Mouse (Mus musculus): ENCODE measurements around the gene Mad2l1bp. TPM values are rescaled to one million over a fixed set of nuclear protein-coding genes. Genes with fewer than 3 reads are reported as not detected.

The Mad2l1bp gene
- polyA plus RNA-seq (2014; fragmentation: Nextera tagmentation; extraction: Ambion mirVana) = 34.3 and 36.0 TPM in 2 replicates

- peak; percentile 88 for DNase-seq (ENCODE audit: low spot score)
- peak within 1 kb of the TSS; percentile 62 for H3K4me3 ChIP-seq (ENCODE audit: low read depth, low read length)
- peaks cover under 1% of the 10 kb centered on the region; the same call in 1 of the 2 replicates for H3K36me3 ChIP-seq (ENCODE audit: control insufficient read depth, insufficient read depth, low read length)
- H3K27me3 ChIP-seq (ENCODE audit: control insufficient read depth, insufficient read depth, low read length) = no peaks in the 10 kb centered on the region
- WGBS = 9% methylated on average over 33 of the region's 33 CpGs
- peak; percentile 95 for ATAC-seq (ENCODE audit: insufficient read depth, low FRiP score, low TSS enrichment)
- H3K27ac ChIP-seq (ENCODE audit: low read depth, low read length) = 0 out of 2 replicates have a peak within 1 kb of the TSS, but pooled peaks have one; percentile 44
- peak within 1 kb of the TSS; percentile 86 for H3K4me2 ChIP-seq (ENCODE audit: low read depth)
- H3K9ac ChIP-seq (ENCODE audit: low read length) = peak within 1 kb of the TSS; percentile 78
- H3K9me3 ChIP-seq (ENCODE audit: control insufficient read depth, low read length) = no peaks in the 10 kb centered on the region
- peaks cover 5% of the 10 kb centered on the region for H3K4me1 ChIP-seq (ENCODE audit: control insufficient read depth, insufficient read depth, low read length)
Observed at GRCm38 (mm10) chr17:46152847-46153782, at the start of gene Mad2l1bp. Gene Mad2l1bp (minus strand): TSS chr17:46153553.

GRCm38 (mm10) chr17:46203078-46203477 lies 49.7 kb upstream of the Mad2l1bp start:
- ATAC-seq (ENCODE audit: insufficient read depth, low FRiP score, low TSS enrichment) (no peak), DNase-seq (ENCODE audit: low spot score) (no peak)
- H3K4me2 ChIP-seq (ENCODE audit: low read depth) = peak overlapping the region; percentile 69
- under 1% methylated on average over 20 of the region's 20 CpGs for WGBS
- H3K27me3 ChIP-seq (ENCODE audit: control insufficient read depth, insufficient read depth, low read length) = no peaks in the 10 kb centered on the region
- H3K4me3 ChIP-seq (ENCODE audit: low read depth, low read length) = peak overlapping the region; percentile 79
- no peak overlapping the region for H3K27ac ChIP-seq (ENCODE audit: low read depth, low read length)
- peaks cover 4% of the 10 kb centered on the region; the same call in 1 of the 2 replicates for H3K36me3 ChIP-seq (ENCODE audit: control insufficient read depth, insufficient read depth, low read length)
- H3K9me3 ChIP-seq (ENCODE audit: control insufficient read depth, low read length) = no peaks in the 10 kb centered on the region
- H3K9ac ChIP-seq (ENCODE audit: low read length) = peak overlapping the region; percentile 58
- H3K4me1 ChIP-seq (ENCODE audit: control insufficient read depth, insufficient read depth, low read length) = peaks cover 16% of the 10 kb centered on the region

- DNase-seq (ENCODE audit: low spot score) (peak; percentile 99), ATAC-seq (ENCODE audit: insufficient read depth, low FRiP score, low TSS enrichment) (peak; percentile 86)
- Histone ChIP-seq H3K27me3 (ENCODE audit: control insufficient read depth, insufficient read depth, low read length) (no peaks in the 10 kb centered on the region), H3K4me3 (ENCODE audit: low read depth, low read length) (peak within 1 kb of the TSS; percentile 79), H3K36me3 (ENCODE audit: control insufficient read depth, insufficient read depth, low read length) (peaks cover 4% of the 10 kb centered on the region), H3K9me3 (ENCODE audit: control insufficient read depth, low read length) (no peaks in the 10 kb centered on the region), H3K4me2 (ENCODE audit: low read depth) (peak within 1 kb of the TSS; percentile 81), H3K27ac (ENCODE audit: low read depth, low read length) (peak within 1 kb of the TSS; percentile 54; the same call in 1 of the 2 replicates), H3K9ac (ENCODE audit: low read length) (peak within 1 kb of the TSS; percentile 58), H3K4me1 (ENCODE audit: control insufficient read depth, insufficient read depth, low read length) (peaks cover 16% of the 10 kb centered on the region)
- WGBS = under 1% methylated on average over 66 of the region's 66 CpGs
Observed at GRCm38 (mm10) chr17:46202421-46203071, 49.2 kb upstream of the Mad2l1bp start, which contains the start of the genes Polh and Xpo5. Gene Polh (minus strand): TSS chr17:46202645. Gene Xpo5 (plus strand): TSS chr17:46202782.

GRCm38 (mm10) chr17:46201151-46201550 lies 47.8 kb upstream of the Mad2l1bp start:
- Histone ChIP-seq H3K36me3 (ENCODE audit: control insufficient read depth, insufficient read depth, low read length) (peaks cover 6% of the 10 kb centered on the region), H3K9ac (ENCODE audit: low read length) (no peak overlapping the region)
- 80% methylated on average over 6 of the region's 6 CpGs for WGBS

GRCm38 (mm10) chr17:46188829-46189228 lies 35.5 kb upstream of the Mad2l1bp start:
- ATAC-seq (ENCODE audit: insufficient read depth, low FRiP score, low TSS enrichment) = no peak
- no peaks in the 10 kb centered on the region for H3K27me3 ChIP-seq (ENCODE audit: control insufficient read depth, insufficient read depth, low read length)
- DNase-seq (ENCODE audit: low spot score) = no peak
- H3K4me2 ChIP-seq (ENCODE audit: low read depth) = no peak overlapping the region
- 85% methylated on average over 2 of the region's 2 CpGs for WGBS
- H3K4me1 ChIP-seq (ENCODE audit: control insufficient read depth, insufficient read depth, low read length) = no peaks in the 10 kb centered on the region
- no peak overlapping the region for H3K9ac ChIP-seq (ENCODE audit: low read length)
- peaks cover 11% of the 10 kb centered on the region for H3K36me3 ChIP-seq (ENCODE audit: control insufficient read depth, insufficient read depth, low read length)
- H3K9me3 ChIP-seq (ENCODE audit: control insufficient read depth, low read length) = no peaks in the 10 kb centered on the region
- no peak overlapping the region for H3K4me3 ChIP-seq (ENCODE audit: low read depth, low read length)
- H3K27ac ChIP-seq (ENCODE audit: low read depth, low read length) = no peak overlapping the region

More at GRCm38 (mm10) chr17:46201151-46201550, 47.8 kb upstream of the Mad2l1bp start:
- DNase-seq (ENCODE audit: low spot score) = no peak
- Histone ChIP-seq H3K27ac (ENCODE audit: low read depth, low read length) (no peak overlapping the region), H3K4me2 (ENCODE audit: low read depth) (peak overlapping the region; percentile 81), H3K9me3 (ENCODE audit: control insufficient read depth, low read length) (no peaks in the 10 kb centered on the region), H3K4me1 (ENCODE audit: control insufficient read depth, insufficient read depth, low read length) (peaks cover 16% of the 10 kb centered on the region), H3K27me3 (ENCODE audit: control insufficient read depth, insufficient read depth, low read length) (no peaks in the 10 kb centered on the region), H3K4me3 (ENCODE audit: low read depth, low read length) (peak overlapping the region; percentile 79)
- ATAC-seq (ENCODE audit: insufficient read depth, low FRiP score, low TSS enrichment) = no peak

DNA sequence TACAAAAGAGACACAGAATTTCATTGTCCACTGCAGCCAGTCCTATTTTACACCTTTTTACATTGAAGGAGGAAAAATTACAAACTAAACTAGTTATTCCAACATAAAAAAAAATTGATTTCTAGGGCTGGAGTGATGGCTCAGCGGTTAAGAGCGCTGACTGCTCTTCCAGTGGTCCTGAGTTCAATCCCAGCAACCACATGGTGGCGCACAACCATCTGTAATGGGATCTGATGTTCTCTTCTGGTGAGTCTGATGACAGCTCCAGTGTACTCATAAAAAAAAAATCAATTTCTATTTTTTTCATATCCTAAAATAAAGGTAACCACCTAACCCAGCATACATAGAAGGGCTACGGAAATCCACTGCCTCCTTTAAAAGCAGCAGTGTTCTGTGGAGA lies 28.9 kb upstream of the Mad2l1bp start:
- H3K27ac ChIP-seq (ENCODE audit: low read depth, low read length) = no peak overlapping the region
- H3K9me3 ChIP-seq (ENCODE audit: control insufficient read depth, low read length) = no peaks in the 10 kb centered on the region
- H3K27me3 ChIP-seq (ENCODE audit: control insufficient read depth, insufficient read depth, low read length) = no peaks in the 10 kb centered on the region
- H3K4me1 ChIP-seq (ENCODE audit: control insufficient read depth, insufficient read depth, low read length) = no peaks in the 10 kb centered on the region
- no peak overlapping the region for H3K4me3 ChIP-seq (ENCODE audit: low read depth, low read length)
- ATAC-seq (ENCODE audit: insufficient read depth, low FRiP score, low TSS enrichment) (no peak), DNase-seq (ENCODE audit: low spot score) (no peak)
- peaks cover 10% of the 10 kb centered on the region for H3K36me3 ChIP-seq (ENCODE audit: control insufficient read depth, insufficient read depth, low read length)
- H3K4me2 ChIP-seq (ENCODE audit: low read depth) = no peak overlapping the region
- no peak overlapping the region for H3K9ac ChIP-seq (ENCODE audit: low read length)
- 89% methylated on average over 4 of the region's 4 CpGs for WGBS

- WGBS = 78% methylated on average over 3 of the region's 3 CpGs
- H3K4me1 ChIP-seq (ENCODE audit: control insufficient read depth, insufficient read depth, low read length) = no peaks in the 10 kb centered on the region
- H3K36me3 ChIP-seq (ENCODE audit: control insufficient read depth, insufficient read depth, low read length) = peaks cover 24% of the 10 kb centered on the region
Observed at GRCm38 (mm10) chr17:46170538-46170937, 17.2 kb upstream of the Mad2l1bp start.

GRCm38 (mm10) chr17:46168768-46169167 lies 15.4 kb upstream of the Mad2l1bp start:
- no peak overlapping the region for H3K4me2 ChIP-seq (ENCODE audit: low read depth)
- H3K27me3 ChIP-seq (ENCODE audit: control insufficient read depth, insufficient read depth, low read length) = no peaks in the 10 kb centered on the region
- ATAC-seq (ENCODE audit: insufficient read depth, low FRiP score, low TSS enrichment) (no peak), DNase-seq (ENCODE audit: low spot score) (peak; percentile 4)
- H3K9ac ChIP-seq (ENCODE audit: low read length) = no peak overlapping the region
- H3K4me3 ChIP-seq (ENCODE audit: low read depth, low read length) = no peak overlapping the region
- no peaks in the 10 kb centered on the region for H3K4me1 ChIP-seq (ENCODE audit: control insufficient read depth, insufficient read depth, low read length)
- H3K27ac ChIP-seq (ENCODE audit: low read depth, low read length) = no peak overlapping the region
- H3K36me3 ChIP-seq (ENCODE audit: control insufficient read depth, insufficient read depth, low read length) = peaks cover 25% of the 10 kb centered on the region
- WGBS = 93% methylated on average over 5 of the region's 5 CpGs
- H3K9me3 ChIP-seq (ENCODE audit: control insufficient read depth, low read length) = no peaks in the 10 kb centered on the region

More at GRCm38 (mm10) chr17:46170538-46170937, 17.2 kb upstream of the Mad2l1bp start:
- ATAC-seq (ENCODE audit: insufficient read depth, low FRiP score, low TSS enrichment) (no peak), DNase-seq (ENCODE audit: low spot score) (no peak)
- Histone ChIP-seq H3K4me2 (ENCODE audit: low read depth) (no peak overlapping the region), H3K9ac (ENCODE audit: low read length) (no peak overlapping the region), H3K27me3 (ENCODE audit: control insufficient read depth, insufficient read depth, low read length) (no peaks in the 10 kb centered on the region), H3K4me3 (ENCODE audit: low read depth, low read length) (no peak overlapping the region), H3K9me3 (ENCODE audit: control insufficient read depth, low read length) (no peaks in the 10 kb centered on the region), H3K27ac (ENCODE audit: low read depth, low read length) (no peak overlapping the region)
